Mouse (Mus musculus) bone marrow macrophage, adult 2 months (primary cell): ENCODE data around the gene BC049762. TPM values are rescaled to one million over a fixed set of nuclear protein-coding genes. Genes with fewer than 3 reads are reported as not detected.

Experiments
- H3K27ac ChIP-seq: 2 replicates; pipeline ENCODE4 v1.5.1; 2012; ENCODE audit warnings: low read depth, low read length; ENCODE audit not compliant: insufficient read depth
- H3K4me1 ChIP-seq: 2 replicates; pipeline ENCODE4 v1.6.1; 2012; ENCODE audit warnings: low read length; ENCODE audit not compliant: control insufficient read depth, insufficient read depth
- H3K4me3 ChIP-seq: 2 replicates; pipeline ENCODE4 v1.5.1; 2012; ENCODE audit warnings: mild to moderate bottlenecking, low read length, moderate library complexity; ENCODE audit not compliant: insufficient read depth
- CTCF ChIP-seq: IDR thresholded peaks from 2 replicates; pipeline ENCODE4 v1.5.1; 2012; ENCODE audit warnings: low read depth, mild to moderate bottlenecking, low read length, moderate library complexity
- POLR2A ChIP-seq: IDR thresholded peaks from 2 replicates; pipeline ENCODE4 v1.6.1; 2012; ENCODE audit warnings: mild to moderate bottlenecking, low read depth, low read length, borderline replicate concordance
- polyA plus RNA-seq: library from polyadenylated mRNA; stranded (reverse); fragments of >200 nt; gene quantifications from 2 replicates; pipeline ENCODE4 v1.2.4, GENCODE M21; 2012; ENCODE audit not compliant: missing spikeins, insufficient read depth, insufficient read length

The BC049762 gene
- polyA plus RNA-seq, 1 experiment, result not detected

DNA sequence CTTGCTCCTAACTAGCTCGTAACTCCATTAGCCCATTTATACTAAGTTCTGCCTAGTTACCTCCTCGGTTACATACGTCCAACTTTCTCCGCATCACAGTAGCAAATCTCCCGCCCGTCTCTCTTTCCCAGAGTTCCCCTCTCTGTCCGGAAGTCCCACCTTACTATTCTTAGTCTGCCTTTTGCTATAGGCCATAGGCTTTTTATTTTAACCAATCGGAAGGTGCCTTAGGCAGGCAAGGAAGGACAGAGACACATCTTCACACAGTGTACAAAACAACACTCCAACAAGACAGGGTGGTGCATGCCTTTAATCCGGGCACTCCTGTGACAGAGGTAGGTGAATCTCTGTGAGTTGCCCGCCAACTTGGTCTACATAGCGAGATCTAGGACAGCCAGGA is 42.5 kb downstream of the BC049762 start, which contains the start of gene Gm12569:
TSS of gene Gm12569 (plus strand) at position 166 of the 400 bp plus-strand sequence.
- no peak for TF ChIP-seq CTCF
- no peak for TF ChIP-seq POLR2A
- no peaks in the 10 kb centered on the region for H3K4me1 ChIP-seq
- no peak within 1 kb of the TSS for H3K4me3 ChIP-seq
- no peak within 1 kb of the TSS for H3K27ac ChIP-seq

DNA sequence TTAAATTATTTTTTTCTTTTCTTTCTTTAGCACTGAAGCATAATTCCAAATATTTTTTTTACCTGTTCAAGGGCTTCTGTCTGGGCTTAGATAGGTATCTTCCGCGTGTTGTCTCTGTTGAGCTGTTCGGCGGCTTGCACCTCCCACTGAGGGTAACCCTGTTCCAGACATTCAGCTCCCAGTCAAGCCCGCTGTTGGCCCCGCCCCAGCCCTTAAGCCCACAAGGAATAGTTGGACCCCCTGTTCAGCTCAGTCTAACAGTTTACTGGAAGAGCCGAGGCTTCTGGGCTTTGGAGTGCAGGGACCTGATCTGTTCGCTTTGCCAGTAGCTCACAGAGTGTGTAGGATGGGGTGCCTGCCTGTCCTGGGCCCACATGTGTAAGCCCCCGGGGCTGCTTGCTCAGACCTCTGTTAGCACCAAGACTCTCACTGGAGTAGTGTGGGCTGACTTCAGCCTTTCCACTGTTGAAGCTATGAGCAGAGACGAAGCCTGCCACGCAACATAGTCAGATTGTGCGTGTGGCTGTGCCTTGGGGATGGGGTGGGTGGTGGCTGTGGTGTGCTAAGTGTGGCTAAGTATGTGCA is 43.4 kb downstream of the BC049762 start:
- no peak overlapping the region for H3K27ac ChIP-seq
- TF ChIP-seq POLR2A (no peak), CTCF (no peak)
- H3K4me3 ChIP-seq, result no peak overlapping the region
- no peaks in the 10 kb centered on the region for H3K4me1 ChIP-seq

DNA sequence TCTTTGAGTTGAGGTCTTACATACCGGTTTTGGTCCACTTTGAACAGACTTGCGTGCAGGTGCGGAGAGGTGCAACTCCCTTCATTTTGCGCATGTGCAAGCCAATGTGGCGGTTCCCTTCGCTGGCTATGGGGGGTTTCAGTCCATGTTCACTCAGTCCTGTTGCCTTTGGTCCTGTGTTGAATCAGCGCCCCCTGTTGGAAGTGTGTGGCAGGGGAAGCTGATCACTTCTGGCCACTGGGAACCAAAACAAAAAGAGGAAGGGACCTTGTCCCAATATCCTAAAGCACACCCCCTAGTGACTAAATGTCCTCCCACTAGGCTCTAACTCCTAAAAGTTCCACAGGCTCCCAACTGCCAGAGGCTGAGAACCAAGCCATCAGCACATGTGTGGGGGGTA is 48.8 kb downstream of the BC049762 start:
- H3K27ac ChIP-seq, result no peak overlapping the region
- TF ChIP-seq POLR2A, result no peak
- TF ChIP-seq CTCF, result peak; percentile 32; the same call in 1 of the 2 replicates
- H3K4me1 ChIP-seq, result no peaks in the 10 kb centered on the region
- H3K4me3 ChIP-seq, result no peak overlapping the region

- Histone ChIP-seq H3K4me1 (no peaks in the 10 kb centered on the region), H3K4me3 (no peak overlapping the region), H3K27ac (no peak overlapping the region)
- TF ChIP-seq CTCF, result no peak
- TF ChIP-seq POLR2A, result no peak
Measured at GRCm38 (mm10) chr11:51211426-51211825, 51.4 kb downstream of the BC049762 start.

GRCm38 (mm10) chr11:51207758-51208157 is 55.1 kb downstream of the BC049762 start:
- no peak for TF ChIP-seq CTCF
- no peak for TF ChIP-seq POLR2A
- no peak overlapping the region for H3K4me3 ChIP-seq
- H3K27ac ChIP-seq, result no peak overlapping the region
- H3K4me1 ChIP-seq, result no peaks in the 10 kb centered on the region

Other genes starting within 250 kb of the BC049762 start
- not detected in 2 replicates for gene Olfr54, start 248.8 kb downstream of the BC049762 start, polyA plus RNA-seq
- not detected in 2 replicates for gene Olfr1375, start 214.9 kb downstream of the BC049762 start, polyA plus RNA-seq
- gene Zfp354a, start 203.8 kb downstream of the BC049762 start, polyA plus RNA-seq, result not detected in 2 replicates
- gene Gm12569, start 42.6 kb downstream of the BC049762 start, polyA plus RNA-seq, result not detected in 2 replicates
- gene Clk4, start 1.3 kb downstream of the BC049762 start, polyA plus RNA-seq, result 114 and 143 TPM in 2 replicates
- 0.13 TPM in 1 of 2 replicates, not detected in the other for gene Col23a1, start 26.9 kb upstream of the BC049762 start, polyA plus RNA-seq